Mouse (Mus musculus) layer of hippocampus, postnatal 10 days (tissue): ENCODE data around the gene Cdh3. TPM values are rescaled to one million over a fixed set of nuclear protein-coding genes. Genes with fewer than 3 reads are reported as not detected.

Experiments used
- DNase-seq, 2 experiments: peaks; one replicate each; pipeline ENCODE4 v3.0.0; 2021; ENCODE audit warnings: low spot score in 2 of 2
- total RNA-seq, 2 experiments: library from RNA; stranded (reverse); gene quantifications; 2 replicates each; pipeline ENCODE4 v1.2.3; 2021

Gene Cdh3
- total RNA-seq, 2 experiments from 2014 or later = 0.11 to 0.32 TPM

DNA sequence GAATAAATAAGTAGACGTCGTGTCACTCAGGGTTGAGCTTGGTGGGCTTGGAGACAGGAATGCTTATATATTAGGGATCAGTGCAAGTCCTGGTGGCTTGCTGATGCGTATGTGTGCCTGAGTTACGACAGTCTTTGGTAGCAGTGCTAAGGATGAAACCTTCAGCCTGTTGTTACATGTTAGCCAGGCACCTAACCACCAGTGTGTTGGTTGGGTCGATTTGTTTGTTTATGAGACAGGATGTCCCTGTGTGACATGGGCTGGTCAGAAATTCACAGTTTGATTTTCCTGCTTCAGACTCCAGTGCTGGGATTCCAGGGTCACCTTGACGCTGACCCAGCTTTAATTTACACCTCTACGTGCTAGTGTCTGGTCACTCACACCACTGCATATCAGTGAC is 95.0 kb downstream of the Cdh3 start:
- DNase-seq = no peak

DNA sequence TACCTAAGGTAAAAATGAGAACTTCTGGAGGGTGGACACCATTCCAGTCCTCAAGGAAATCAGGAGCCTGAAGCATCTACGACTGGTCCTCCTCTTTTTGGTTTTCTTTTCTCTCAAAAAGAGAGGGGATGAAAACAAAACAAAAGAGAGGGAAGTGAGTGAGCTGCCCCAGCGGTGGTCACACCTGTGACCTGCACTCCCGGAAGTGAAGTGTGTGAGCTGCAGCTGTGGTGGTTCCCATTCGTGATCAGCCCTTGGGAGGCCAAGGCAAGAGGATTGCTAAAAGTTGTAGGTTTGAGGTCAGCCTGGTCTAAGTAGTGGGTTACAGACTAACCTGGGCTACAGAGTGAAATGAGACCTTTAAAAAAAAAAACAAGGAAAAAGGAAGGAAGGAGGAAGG is 95.4 kb downstream of the Cdh3 start:
- no peak for DNase-seq

- no peak for DNase-seq
These were observed 96.0 kb downstream of the Cdh3 start for GRCm38 (mm10) chr8:106606601-106607145.

Other genes starting within 250 kb of the Cdh3 start
- 100 to 1,000 TPM; 124 to 127 TPM for gene Smpd3, start 172.9 kb upstream of the Cdh3 start, total RNA-seq
- gene Zfp90, start 95.6 kb upstream of the Cdh3 start, total RNA-seq = 10 to 100 TPM; 20.2 to 21.5 TPM
- gene 6030452D12Rik, start 10.4 kb upstream of the Cdh3 start, total RNA-seq = not detected
- 100 to 1,000 TPM; 122 to 132 TPM for gene Gm10073, start 62.6 kb downstream of the Cdh3 start, total RNA-seq
- 1 to 10 TPM in 1 of 2 experiments, under 1 TPM in 1; 0.46 to 1.7 TPM for gene Cdh1, start 92.5 kb downstream of the Cdh3 start, total RNA-seq
- 1 to 10 TPM; 7.5 to 8.1 TPM for gene Tango6, start 172.2 kb downstream of the Cdh3 start, total RNA-seq